Mouse (Mus musculus): ENCODE measurements around the gene Ifrd2.
A peak's percentile ranks its signal among the peaks of the same experiment; 100 is the strongest.

The Ifrd2 gene

GRCm38 (mm10) chr9:107575579-107576356 is 11.7 kb upstream of the Ifrd2 start:
- DNase-seq (ENCODE audit: low read depth) = no peak

- no peak for DNase-seq (ENCODE audit: low read depth)
These were observed 10.9 kb upstream of the Ifrd2 start, which contains the start of gene Hyal1 for GRCm38 (mm10) chr9:107576357-107577107. Hyal1 (plus strand) TSS chr9:107576927.

- no peak for DNase-seq (ENCODE audit: low read depth)
These were observed 9.6 kb upstream of the Ifrd2 start for GRCm38 (mm10) chr9:107577871-107578270.

GRCm38 (mm10) chr9:107578587-107578986 is 8.9 kb upstream of the Ifrd2 start, which contains the start of gene Naa80:
Naa80 (plus strand) TSS chr9:107578887.
- DNase-seq (ENCODE audit: low read depth) = no peak

- no peak for DNase-seq (ENCODE audit: low read depth)
These were observed 8.2 kb upstream of the Ifrd2 start for GRCm38 (mm10) chr9:107579023-107579900.

GRCm38 (mm10) chr9:107580501-107581317 is 6.7 kb upstream of the Ifrd2 start, which contains the start of gene Hyal3:
Hyal3 (plus strand) TSS chr9:107580818.
- DNase-seq (ENCODE audit: low read depth) = peak; percentile 78

- DNase-seq (ENCODE audit: low read depth) = no peak
These were observed 5.9 kb upstream of the Ifrd2 start for GRCm38 (mm10) chr9:107581584-107581983.

- no peak for DNase-seq (ENCODE audit: low read depth)
These were observed 4.9 kb upstream of the Ifrd2 start for GRCm38 (mm10) chr9:107582509-107583062.

- no peak for DNase-seq (ENCODE audit: low read depth)
These were observed 4.3 kb upstream of the Ifrd2 start for GRCm38 (mm10) chr9:107583174-107583573.

- DNase-seq (ENCODE audit: low read depth) = no peak
These were observed 938 bp upstream of the Ifrd2 start for GRCm38 (mm10) chr9:107586504-107586903.

GRCm38 (mm10) chr9:107587833-107588639 is 594 bp downstream of the Ifrd2 start:
- no peak for DNase-seq (ENCODE audit: low read depth)

GRCm38 (mm10) chr9:107590058-107590772 is 2.8 kb downstream of the Ifrd2 start:
- no peak for DNase-seq (ENCODE audit: low read depth)

- no peak for DNase-seq (ENCODE audit: low read depth)
These were observed 3.3 kb downstream of the Ifrd2 start for GRCm38 (mm10) chr9:107590773-107591060.

GRCm38 (mm10) chr9:107593101-107593976 is 5.9 kb downstream of the Ifrd2 start:
- DNase-seq (ENCODE audit: low read depth) = no peak

- DNase-seq (ENCODE audit: low read depth) = no peak
These were observed 7.0 kb downstream of the Ifrd2 start for GRCm38 (mm10) chr9:107594281-107595062.

- DNase-seq (ENCODE audit: low read depth) = no peak
These were observed 9.5 kb downstream of the Ifrd2 start for GRCm38 (mm10) chr9:107596619-107597569.

- DNase-seq (ENCODE audit: low read depth) = no peak
These were observed 10.9 kb downstream of the Ifrd2 start for GRCm38 (mm10) chr9:107598385-107598784.
